Mouse (Mus musculus) lung, postnatal 0 days (tissue): ENCODE results near the gene Hist1h3a.

Experiments
- CTCF ChIP-seq: IDR thresholded peaks from 2 replicates; pipeline ENCODE4 v1.5.1; 2016; ENCODE audit warnings: antibody characterized with exemption, mild to moderate bottlenecking
- EP300 ChIP-seq: IDR thresholded peaks from 2 replicates; pipeline ENCODE4 v1.6.1; 2016; ENCODE audit warnings: antibody characterized with exemption, mild to moderate bottlenecking, control low read depth

DNA sequence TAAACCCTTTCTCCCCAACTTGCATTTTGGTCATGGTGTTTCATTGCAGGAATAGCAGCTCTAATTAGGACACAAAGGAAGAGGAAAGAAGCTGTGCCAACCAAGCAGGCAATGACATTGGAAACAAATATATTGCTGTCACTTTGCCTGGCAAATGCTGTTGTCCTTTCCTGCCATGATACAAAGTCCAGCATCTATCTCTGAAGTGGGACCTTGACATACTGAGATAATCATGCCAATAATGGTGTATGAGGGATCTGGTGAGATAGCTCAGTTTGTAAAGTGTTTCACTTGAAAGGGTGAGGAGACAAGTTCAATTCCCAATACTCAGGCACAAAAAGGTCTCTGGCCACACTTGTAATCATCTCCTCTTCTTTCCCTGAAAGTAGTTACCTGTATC, 4.6 kb upstream of the Hist1h3a start:
- TF ChIP-seq CTCF (no peak), EP300 (no peak)
